Mouse (Mus musculus) spleen, postnatal 10 days (tissue): ENCODE results near the gene Fam126a.

Source experiments
- DNase-seq, 2 experiments: peaks; one replicate each; pipeline ENCODE4 v3.0.0; 2021 to 2022; ENCODE audit warnings: low spot score in 2 of 2

Gene Fam126a

DNA sequence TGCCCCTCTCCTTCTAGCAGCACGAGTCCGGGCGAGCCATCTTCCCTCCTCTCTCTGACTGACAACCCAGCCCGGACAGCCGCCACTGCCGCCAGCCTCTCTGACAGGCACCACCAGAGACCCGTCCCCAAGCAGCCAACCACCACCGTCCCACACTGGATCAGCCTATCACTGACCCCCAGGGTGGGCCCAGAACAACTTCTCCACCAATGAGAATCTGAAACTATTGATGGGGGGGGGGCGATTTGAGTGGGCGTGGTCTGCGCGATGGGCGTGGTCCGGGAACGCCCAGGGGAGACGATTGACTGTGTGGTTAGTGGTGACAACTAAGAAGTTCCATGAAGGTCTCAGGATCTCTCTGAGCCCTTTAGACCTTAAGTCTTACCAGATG lies at the start of gene Fam126a:
TSS of gene Fam126a (minus strand) at position 112 of the 391 bp plus-strand sequence.
- peak; percentile 92 to 95 for DNase-seq

DNA sequence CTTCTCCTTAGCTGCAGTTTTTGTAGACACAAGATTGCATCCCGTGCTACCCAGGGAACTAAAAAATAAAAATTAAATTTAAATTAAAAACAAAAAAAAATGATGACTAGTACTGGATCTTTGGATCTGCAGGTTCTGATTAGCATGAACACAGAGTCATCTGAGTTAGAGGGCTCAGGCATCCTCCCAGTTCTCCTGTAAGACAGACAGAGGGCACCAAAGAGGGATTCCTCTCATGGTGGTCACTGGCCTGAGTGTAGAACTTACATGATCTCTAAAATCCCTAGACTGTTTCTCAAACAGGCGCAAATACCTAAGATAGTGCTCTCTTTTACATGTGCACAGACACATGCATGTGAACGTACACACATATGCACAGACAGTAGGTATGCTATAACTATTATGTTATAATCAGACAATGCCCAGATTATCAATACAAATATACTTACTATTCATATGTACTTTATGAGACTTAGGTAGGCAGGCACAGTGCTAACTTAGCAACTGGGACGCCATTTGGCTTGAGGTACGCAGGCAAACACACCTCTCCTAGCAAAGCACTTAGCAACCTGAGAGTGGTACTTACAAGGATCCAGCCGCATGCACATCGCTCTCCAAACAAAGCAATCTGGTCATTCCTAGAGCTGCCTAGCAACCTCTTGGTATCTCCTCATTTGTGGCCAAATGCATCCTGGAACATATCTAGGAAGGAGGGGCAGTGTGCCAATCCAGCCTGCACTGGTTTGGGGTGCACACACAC lies 48.1 kb upstream of the Fam126a start:
- DNase-seq = no peak

- no peak for DNase-seq
Observed at GRCm38 (mm10) chr5:24077739-24078306, 47.3 kb upstream of the Fam126a start.

GRCm38 (mm10) chr5:24076986-24077718 lies 46.7 kb upstream of the Fam126a start:
- DNase-seq = peak; percentile 29 to 70

DNA sequence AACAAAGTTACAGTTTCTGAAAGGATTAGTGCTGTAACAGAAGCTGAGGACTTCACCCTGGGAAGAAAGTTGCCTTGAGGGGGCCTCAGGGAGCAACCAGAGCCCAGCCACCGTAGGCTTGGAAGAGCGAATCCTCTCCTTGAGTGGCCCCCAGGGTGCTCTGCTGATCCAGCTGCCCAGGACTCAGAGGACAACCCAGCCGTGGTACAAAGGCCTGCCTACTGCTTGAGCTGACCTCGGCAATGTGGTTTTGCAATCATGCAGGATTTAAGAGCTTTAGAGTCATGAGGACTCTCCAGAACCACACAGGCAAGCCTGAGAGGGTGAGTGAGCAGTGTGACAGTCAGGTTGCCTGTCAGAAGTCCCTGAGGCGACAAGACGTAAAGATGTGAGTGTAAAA lies 41.5 kb upstream of the Fam126a start:
- no peak for DNase-seq

DNA sequence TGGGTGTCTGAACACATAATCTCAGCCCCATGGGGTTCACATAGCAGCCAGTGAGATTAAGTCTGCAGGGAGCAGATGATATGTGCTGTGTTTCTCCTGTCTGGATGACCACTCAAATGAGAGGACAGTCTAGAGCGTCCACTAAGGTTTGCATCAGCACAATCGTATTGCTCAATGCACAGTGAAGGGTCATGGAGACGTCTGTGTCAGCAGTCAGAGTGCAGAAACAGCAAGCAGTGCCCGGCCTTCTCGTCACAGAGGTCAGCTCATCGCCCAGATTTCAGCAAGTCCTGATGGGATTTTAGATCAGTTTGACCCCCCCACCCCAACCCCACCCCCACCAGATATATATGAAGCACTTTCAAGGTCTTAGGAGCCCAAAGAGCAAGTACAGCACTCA lies 38.5 kb upstream of the Fam126a start:
- DNase-seq = no peak

DNA sequence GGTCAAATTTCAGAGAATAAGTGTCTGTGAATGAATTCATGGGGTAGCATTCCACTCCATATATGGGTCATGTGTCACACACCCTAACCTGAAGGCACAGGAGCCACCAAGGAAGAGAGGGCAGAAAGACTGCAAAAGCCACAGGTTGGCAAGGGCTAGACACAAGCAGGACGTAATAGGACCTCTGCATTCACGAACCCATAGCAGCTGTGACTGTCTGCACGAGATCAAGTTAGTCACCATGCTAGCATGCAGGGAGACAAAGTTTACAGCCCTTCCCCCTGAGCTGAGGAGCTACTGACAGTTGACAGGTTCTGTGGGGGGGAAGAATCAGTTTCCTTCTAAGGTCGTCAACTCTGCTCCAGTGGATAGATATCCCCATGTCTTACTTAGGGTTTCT lies 33.1 kb upstream of the Fam126a start:
- DNase-seq = no peak

GRCm38 (mm10) chr5:24063034-24063433 lies 32.5 kb upstream of the Fam126a start:
- no peak for DNase-seq

DNA sequence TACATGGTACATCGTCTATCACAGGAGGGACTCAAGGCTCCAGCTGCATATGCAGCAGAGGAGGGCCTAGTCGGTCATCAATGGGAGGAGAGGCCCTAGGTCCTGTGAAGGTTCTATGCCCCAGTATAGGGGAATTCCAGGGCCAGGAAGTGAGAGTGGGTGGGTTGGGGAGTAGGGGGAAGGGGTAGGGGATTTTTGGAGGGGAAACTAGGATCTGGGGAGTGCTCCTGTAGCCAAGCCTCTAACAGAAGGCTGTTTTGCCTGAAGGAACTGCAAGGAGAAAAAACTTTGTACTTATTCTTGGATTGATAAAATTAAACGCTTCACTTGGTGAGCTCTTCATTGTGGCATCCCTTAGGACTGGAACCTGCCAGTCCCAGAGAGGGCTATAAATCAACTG lies 30.5 kb upstream of the Fam126a start:
- no peak for DNase-seq

- peak in 1 of 2 experiments; percentile 44 for DNase-seq
Observed at GRCm38 (mm10) chr5:24057592-24057991, 27.1 kb upstream of the Fam126a start.

DNA sequence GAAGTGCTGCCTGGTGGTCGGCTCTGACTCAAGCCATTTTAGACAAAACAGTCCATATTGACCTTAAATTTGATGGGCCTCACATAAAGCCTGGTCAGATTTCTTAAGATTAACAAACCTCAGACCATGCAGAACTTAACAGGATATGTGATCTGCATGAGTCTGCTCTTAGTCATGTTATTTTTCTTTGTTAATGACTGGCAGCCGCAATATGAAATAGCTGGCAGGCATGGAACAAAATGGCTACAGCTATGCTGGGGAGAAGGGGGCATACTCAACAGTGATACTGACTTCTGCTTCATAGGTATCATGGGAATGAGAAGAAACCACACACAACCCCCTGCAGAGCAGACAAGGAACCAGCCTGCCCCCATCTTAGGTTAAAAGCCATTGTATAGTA lies 26.4 kb upstream of the Fam126a start:
- DNase-seq = no peak

DNA sequence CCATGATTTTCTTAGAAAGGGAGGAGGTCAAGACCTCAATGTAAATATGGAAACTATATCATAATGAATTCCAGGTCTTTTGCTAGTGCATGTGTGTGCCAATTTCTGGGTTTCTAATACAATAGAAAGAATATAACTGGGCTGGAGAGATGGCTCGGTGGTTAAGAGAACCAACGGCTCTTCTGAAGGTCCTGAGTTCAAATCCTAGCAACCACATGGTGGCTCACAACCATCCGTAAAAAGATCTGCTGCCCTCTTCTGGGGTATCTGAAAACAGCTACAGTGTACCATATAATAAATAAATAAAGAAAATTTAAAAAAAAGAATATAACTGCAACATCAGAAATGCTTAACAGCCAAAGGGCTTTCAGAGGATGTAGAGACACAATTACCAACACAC lies 23.9 kb upstream of the Fam126a start:
- DNase-seq = no peak

DNA sequence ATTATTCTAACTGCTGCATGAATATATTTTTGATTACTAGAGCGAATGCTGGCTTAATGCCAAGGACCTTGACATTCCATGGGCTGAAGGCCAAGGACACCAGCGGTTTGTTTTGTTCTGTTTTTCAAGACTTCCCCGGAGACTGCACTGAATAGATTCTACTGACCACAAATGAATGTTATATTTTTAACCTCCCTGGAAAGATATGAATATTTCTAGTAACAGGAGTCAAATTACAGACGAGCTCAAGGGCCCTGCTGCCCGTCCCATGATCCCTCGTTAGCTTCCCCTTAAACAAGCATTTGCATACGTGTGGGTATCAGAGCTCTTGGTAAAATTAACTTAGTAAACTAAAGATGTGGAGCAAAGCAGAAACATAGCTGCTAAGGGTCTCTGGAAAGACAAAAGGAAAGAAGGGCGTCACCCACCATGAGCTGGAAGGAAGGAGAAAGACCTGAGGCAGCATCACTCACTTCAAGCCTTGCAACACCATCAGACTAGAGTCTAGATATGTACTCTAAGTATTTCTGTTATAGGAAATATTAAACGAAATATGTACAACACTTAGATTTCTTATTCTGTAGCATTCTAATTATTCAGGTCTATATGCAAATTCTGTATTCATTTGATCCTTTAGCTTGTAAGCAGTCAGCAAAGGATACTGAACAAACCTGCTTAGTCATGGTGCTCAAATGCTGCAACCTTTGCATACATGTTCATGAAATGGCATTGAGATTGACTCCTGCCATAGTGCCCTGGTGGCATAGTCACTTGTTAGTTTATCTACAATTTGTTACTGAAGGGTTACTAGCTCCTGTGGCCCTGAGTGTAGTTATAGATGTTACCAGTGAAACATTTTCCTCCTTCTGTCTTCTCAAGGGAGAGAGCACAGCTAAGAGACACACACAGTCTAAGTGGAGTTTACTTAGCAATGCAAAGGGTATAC lies 23.0 kb upstream of the Fam126a start:
- no peak for DNase-seq

GRCm38 (mm10) chr5:24051755-24052675 lies 21.5 kb upstream of the Fam126a start:
- DNase-seq = no peak

DNA sequence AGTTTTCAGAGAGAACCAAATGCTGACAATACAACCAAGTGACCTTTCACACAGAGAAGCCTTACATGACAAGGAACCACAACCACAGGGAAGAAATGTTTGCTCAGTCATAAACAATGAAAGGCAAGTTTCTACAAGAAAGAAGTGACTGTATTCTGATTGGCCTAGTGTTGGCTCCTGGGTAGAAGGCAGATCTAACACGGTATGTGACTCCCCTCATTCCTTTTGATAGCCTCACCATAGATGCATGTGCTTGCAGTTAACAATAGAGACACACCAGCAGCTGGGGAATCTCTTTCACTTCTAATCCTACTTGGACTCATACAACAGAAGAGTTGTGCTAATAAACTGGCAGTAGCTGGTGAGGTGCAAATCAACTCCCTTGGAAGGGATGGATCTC lies 17.3 kb upstream of the Fam126a start:
- no peak for DNase-seq

GRCm38 (mm10) chr5:24047001-24047400 lies 16.5 kb upstream of the Fam126a start:
- no peak for DNase-seq

GRCm38 (mm10) chr5:24045998-24046631 lies 15.6 kb upstream of the Fam126a start:
- no peak for DNase-seq

DNA sequence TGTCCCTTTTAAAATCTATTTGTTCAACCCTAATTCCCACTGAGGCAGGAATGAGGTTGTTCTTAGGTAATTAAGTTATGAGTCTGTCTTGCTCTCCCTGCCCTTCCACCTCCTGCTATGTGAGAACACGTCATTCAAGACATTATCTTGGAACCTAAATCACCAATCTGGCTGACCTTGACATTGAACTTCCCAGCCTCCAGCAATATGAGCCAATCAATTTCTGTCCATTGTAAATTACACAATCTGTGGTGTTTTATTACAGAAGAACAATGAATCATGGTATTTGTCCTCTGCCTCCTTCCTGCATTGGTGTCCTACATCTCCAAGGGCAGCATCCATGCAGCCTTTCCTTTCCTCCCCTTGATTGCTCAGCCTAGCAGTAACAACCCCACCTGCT lies 13.9 kb upstream of the Fam126a start:
- no peak for DNase-seq

- no peak for DNase-seq
Observed at GRCm38 (mm10) chr5:24043367-24043766, 12.9 kb upstream of the Fam126a start.

DNA sequence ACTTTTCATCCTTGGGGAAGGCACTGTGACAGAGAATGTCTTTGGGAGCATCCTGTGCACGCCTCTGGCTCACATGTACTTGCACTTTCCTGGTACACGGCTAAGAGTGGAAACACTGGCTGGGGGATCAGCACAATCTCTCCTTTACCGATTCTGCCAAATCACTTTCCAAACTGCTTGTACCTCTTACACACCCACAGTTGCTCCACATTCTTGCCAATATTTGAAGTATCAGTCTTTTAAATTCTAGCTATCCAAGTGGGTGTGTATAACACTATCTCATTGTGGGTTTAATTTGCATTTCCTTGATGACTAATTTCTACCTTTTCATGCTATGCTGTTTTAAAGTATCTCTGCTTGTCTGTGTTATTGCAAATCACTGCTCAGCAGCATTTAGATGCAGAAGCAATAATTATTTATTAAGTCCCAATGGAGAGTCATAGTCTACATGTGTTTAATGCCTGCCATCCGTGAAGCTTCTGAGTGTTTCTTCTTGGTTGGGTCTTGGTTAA lies 10.9 kb upstream of the Fam126a start:
- DNase-seq = no peak
